Mouse (Mus musculus): ENCODE data around the gene Gm10097. TPM values are rescaled to one million over a fixed set of nuclear protein-coding genes. Genes with fewer than 3 reads are reported as not detected.

Gm10097 gene
- polyA plus RNA-seq, 1 experiment from 2014 or later: 0.30 TPM

GRCm38 (mm10) chr10:5070168-5070940 is 1.4 kb downstream of the Gm10097 start:
- H3K9ac ChIP-seq (ENCODE audit: low read length): no peak overlapping the region
- H3K36me3 ChIP-seq (ENCODE audit: control insufficient read depth, insufficient read depth, low read length): peaks cover 22% of the 10 kb centered on the region
- DNase-seq (ENCODE audit: low spot score): no peak
- H3K4me3 ChIP-seq (ENCODE audit: low read depth, low read length): no peak overlapping the region
- H3K27me3 ChIP-seq (replicated peaks; ENCODE audit: control insufficient read depth, insufficient read depth, low read length): no peaks in the 10 kb centered on the region
- H3K4me1 ChIP-seq (replicated peaks; ENCODE audit: control insufficient read depth, insufficient read depth, low read length): no peaks in the 10 kb centered on the region
- no peak overlapping the region for H3K4me2 ChIP-seq (ENCODE audit: low read length)
- ATAC-seq (replicated peaks; ENCODE audit: low FRiP score, low TSS enrichment, low read depth): no peak
- WGBS: 92% methylated on average over 11 of the region's 11 CpGs
- no peak overlapping the region for H3K27ac ChIP-seq (ENCODE audit: low read depth)
- no peaks in the 10 kb centered on the region for H3K9me3 ChIP-seq (ENCODE audit: control insufficient read depth, low read length)

DNA sequence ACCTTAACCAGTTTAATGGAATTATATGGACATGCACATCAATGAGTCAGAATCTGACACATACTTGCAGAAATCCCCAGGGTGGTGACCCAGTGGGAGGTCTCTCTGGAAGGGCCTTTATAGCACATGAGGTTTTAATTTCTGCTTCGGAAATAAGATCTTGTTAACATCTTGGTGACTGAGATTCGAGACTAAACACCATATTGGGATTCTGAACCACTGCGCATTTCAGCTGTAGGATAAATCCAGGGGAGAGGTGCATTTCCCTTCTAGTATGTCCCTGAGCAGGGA is 1.9 kb downstream of the Gm10097 start:
- Histone ChIP-seq H3K27me3 (replicated peaks; ENCODE audit: control insufficient read depth, insufficient read depth, low read length) (no peaks in the 10 kb centered on the region), H3K9me3 (ENCODE audit: control insufficient read depth, low read length) (no peaks in the 10 kb centered on the region), H3K27ac (ENCODE audit: low read depth) (no peak overlapping the region), H3K9ac (ENCODE audit: low read length) (no peak overlapping the region), H3K4me1 (replicated peaks; ENCODE audit: control insufficient read depth, insufficient read depth, low read length) (no peaks in the 10 kb centered on the region), H3K4me2 (ENCODE audit: low read length) (no peak overlapping the region), H3K36me3 (ENCODE audit: control insufficient read depth, insufficient read depth, low read length) (peaks cover 26% of the 10 kb centered on the region), H3K4me3 (ENCODE audit: low read depth, low read length) (no peak overlapping the region)
- whole genome bisulfite sequencing: 83% methylated on average over 3 of the region's 3 CpGs
- DNase-seq (ENCODE audit: low spot score) (no peak), ATAC-seq (replicated peaks; ENCODE audit: low FRiP score, low TSS enrichment, low read depth) (no peak)

DNA sequence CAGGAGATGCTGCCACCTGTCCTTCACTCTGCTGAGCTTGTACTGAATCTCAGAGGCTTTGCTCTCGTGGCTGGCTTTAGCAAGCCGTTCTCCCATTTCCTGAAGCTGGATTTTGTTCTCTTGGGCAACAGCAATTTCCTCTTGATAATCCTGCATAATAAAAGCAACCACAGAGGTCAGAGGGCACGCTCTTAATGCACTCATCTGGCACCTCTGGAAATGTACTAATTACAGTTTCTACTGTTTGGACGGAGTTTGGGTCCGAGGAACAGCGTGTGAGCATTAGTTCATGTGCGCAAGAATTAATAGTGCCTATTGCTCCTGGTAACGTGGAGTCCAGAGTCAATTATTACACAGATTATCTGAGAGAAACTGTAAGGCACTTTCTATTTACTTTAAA is 3.1 kb downstream of the Gm10097 start:
- 81% methylated on average over 8 of the region's 8 CpGs for WGBS
- Histone ChIP-seq H3K9ac (ENCODE audit: low read length) (no peak overlapping the region), H3K36me3 (ENCODE audit: control insufficient read depth, insufficient read depth, low read length) (peaks cover 26% of the 10 kb centered on the region), H3K27me3 (replicated peaks; ENCODE audit: control insufficient read depth, insufficient read depth, low read length) (no peaks in the 10 kb centered on the region), H3K4me1 (replicated peaks; ENCODE audit: control insufficient read depth, insufficient read depth, low read length) (no peaks in the 10 kb centered on the region), H3K4me2 (ENCODE audit: low read length) (no peak overlapping the region), H3K4me3 (ENCODE audit: low read depth, low read length) (no peak overlapping the region), H3K9me3 (ENCODE audit: control insufficient read depth, low read length) (no peaks in the 10 kb centered on the region), H3K27ac (ENCODE audit: low read depth) (no peak overlapping the region)
- ATAC-seq (replicated peaks; ENCODE audit: low FRiP score, low TSS enrichment, low read depth) (no peak), DNase-seq (ENCODE audit: low spot score) (no peak)

GRCm38 (mm10) chr10:5075724-5076123 is 6.7 kb downstream of the Gm10097 start:
- no peak overlapping the region for H3K9ac ChIP-seq (ENCODE audit: low read length)
- H3K4me1 ChIP-seq (replicated peaks; ENCODE audit: control insufficient read depth, insufficient read depth, low read length): 0 out of 2 replicates have a peak, but pooled peaks cover 3% of the 10 kb centered on the region
- H3K36me3 ChIP-seq (ENCODE audit: control insufficient read depth, insufficient read depth, low read length): peaks cover 21% of the 10 kb centered on the region
- no peak for DNase-seq (ENCODE audit: low spot score)
- no peaks in the 10 kb centered on the region for H3K9me3 ChIP-seq (ENCODE audit: control insufficient read depth, low read length)
- no peak overlapping the region for H3K27ac ChIP-seq (ENCODE audit: low read depth)
- H3K4me3 ChIP-seq (ENCODE audit: low read depth, low read length): no peak overlapping the region
- no peak overlapping the region for H3K4me2 ChIP-seq (ENCODE audit: low read length)
- H3K27me3 ChIP-seq (replicated peaks; ENCODE audit: control insufficient read depth, insufficient read depth, low read length): no peaks in the 10 kb centered on the region
- WGBS: 94% methylated on average over 7 of the region's 7 CpGs
- no peak for ATAC-seq (replicated peaks; ENCODE audit: low FRiP score, low TSS enrichment, low read depth)

DNA sequence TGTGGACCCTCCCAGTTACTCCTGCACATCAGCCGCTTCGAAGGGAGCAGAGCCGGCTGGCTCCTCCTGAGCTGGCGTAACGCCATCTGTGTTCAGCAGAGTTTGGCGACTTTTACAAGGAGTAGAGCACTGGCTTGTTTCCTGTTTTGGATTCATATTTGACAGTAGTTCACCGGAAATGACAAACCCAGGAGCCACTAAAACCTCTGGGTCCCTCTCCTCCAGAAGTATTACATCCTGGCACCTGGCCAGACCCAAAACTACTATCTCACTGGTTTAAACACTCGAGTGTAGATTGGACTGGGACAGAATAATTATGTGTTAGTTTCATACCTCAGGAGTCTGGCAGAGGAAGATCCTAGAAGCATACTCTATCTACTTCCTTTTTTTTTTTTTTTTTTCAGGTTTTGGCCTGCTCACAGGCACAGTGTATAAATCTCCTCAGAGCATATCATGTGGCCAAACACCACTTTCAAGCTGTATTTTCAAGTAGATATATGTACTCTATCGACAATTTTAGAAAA is 11.0 kb downstream of the Gm10097 start:
- H3K27me3 ChIP-seq (replicated peaks; ENCODE audit: control insufficient read depth, insufficient read depth, low read length): no peaks in the 10 kb centered on the region
- H3K4me1 ChIP-seq (replicated peaks; ENCODE audit: control insufficient read depth, insufficient read depth, low read length): 0 out of 2 replicates have a peak, but pooled peaks cover 3% of the 10 kb centered on the region
- H3K36me3 ChIP-seq (ENCODE audit: control insufficient read depth, insufficient read depth, low read length): peaks cover 6% of the 10 kb centered on the region
- DNase-seq (ENCODE audit: low spot score) (peak; percentile 53), ATAC-seq (replicated peaks; ENCODE audit: low FRiP score, low TSS enrichment, low read depth) (0 out of 2 replicates have a peak, but pooled peaks have one; percentile 50)
- H3K9me3 ChIP-seq (ENCODE audit: control insufficient read depth, low read length): no peaks in the 10 kb centered on the region
- H3K27ac ChIP-seq (ENCODE audit: low read depth): peak overlapping the region; percentile 1; the same call in 1 of the 2 replicates
- WGBS: 54% methylated on average over 9 of the region's 9 CpGs
- H3K4me3 ChIP-seq (ENCODE audit: low read depth, low read length): no peak overlapping the region
- no peak overlapping the region for H3K9ac ChIP-seq (ENCODE audit: low read length)
- no peak overlapping the region for H3K4me2 ChIP-seq (ENCODE audit: low read length)

GRCm38 (mm10) chr10:5083716-5084115 is 14.7 kb downstream of the Gm10097 start:
- WGBS: 86% methylated on average over 6 of the region's 6 CpGs
- Histone ChIP-seq H3K9me3 (ENCODE audit: control insufficient read depth, low read length) (no peaks in the 10 kb centered on the region), H3K9ac (ENCODE audit: low read length) (no peak overlapping the region), H3K27ac (ENCODE audit: low read depth) (no peak overlapping the region), H3K27me3 (replicated peaks; ENCODE audit: control insufficient read depth, insufficient read depth, low read length) (no peaks in the 10 kb centered on the region), H3K4me1 (replicated peaks; ENCODE audit: control insufficient read depth, insufficient read depth, low read length) (0 out of 2 replicates have a peak, but pooled peaks cover 3% of the 10 kb centered on the region), H3K4me3 (ENCODE audit: low read depth, low read length) (no peak overlapping the region), H3K4me2 (ENCODE audit: low read length) (no peak overlapping the region), H3K36me3 (ENCODE audit: control insufficient read depth, insufficient read depth, low read length) (peaks cover 8% of the 10 kb centered on the region)
- ATAC-seq (replicated peaks; ENCODE audit: low FRiP score, low TSS enrichment, low read depth) (no peak), DNase-seq (ENCODE audit: low spot score) (no peak)

GRCm38 (mm10) chr10:5085792-5086191 is 16.8 kb downstream of the Gm10097 start:
- H3K27ac ChIP-seq (ENCODE audit: low read depth): no peak overlapping the region
- WGBS: 81% methylated on average over 5 of the region's 5 CpGs
- H3K4me2 ChIP-seq (ENCODE audit: low read length): no peak overlapping the region
- no peak for ATAC-seq (replicated peaks; ENCODE audit: low FRiP score, low TSS enrichment, low read depth)
- no peaks in the 10 kb centered on the region for H3K27me3 ChIP-seq (replicated peaks; ENCODE audit: control insufficient read depth, insufficient read depth, low read length)
- H3K9ac ChIP-seq (ENCODE audit: low read length): no peak overlapping the region
- no peaks in the 10 kb centered on the region for H3K4me1 ChIP-seq (replicated peaks; ENCODE audit: control insufficient read depth, insufficient read depth, low read length)
- no peak overlapping the region for H3K4me3 ChIP-seq (ENCODE audit: low read depth, low read length)
- DNase-seq (ENCODE audit: low spot score): no peak
- H3K36me3 ChIP-seq (ENCODE audit: control insufficient read depth, insufficient read depth, low read length): peaks cover 8% of the 10 kb centered on the region
- H3K9me3 ChIP-seq (ENCODE audit: control insufficient read depth, low read length): no peaks in the 10 kb centered on the region

DNA sequence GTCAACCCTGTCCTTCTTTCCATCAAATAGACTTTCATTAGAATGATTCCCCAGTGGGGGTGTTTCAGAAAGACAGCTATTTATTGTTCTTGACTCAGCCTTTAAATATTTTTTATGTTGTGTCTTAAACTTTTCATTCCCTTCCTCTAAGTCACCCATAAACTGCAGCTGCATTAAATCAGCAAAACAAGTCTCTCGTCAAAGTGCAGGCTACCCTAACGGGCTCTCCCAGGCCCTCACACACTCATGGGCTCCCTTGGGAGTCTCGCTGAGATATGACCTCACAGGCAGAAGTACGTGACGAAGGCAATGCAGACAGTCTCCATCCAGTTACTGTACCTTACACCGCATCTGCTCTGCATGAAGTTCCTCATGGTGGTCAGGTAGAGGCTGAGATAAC is 17.3 kb downstream of the Gm10097 start:
- H3K4me3 ChIP-seq (ENCODE audit: low read depth, low read length): no peak overlapping the region
- no peaks in the 10 kb centered on the region for H3K9me3 ChIP-seq (ENCODE audit: control insufficient read depth, low read length)
- peaks cover 8% of the 10 kb centered on the region for H3K36me3 ChIP-seq (ENCODE audit: control insufficient read depth, insufficient read depth, low read length)
- 84% methylated on average over 6 of the region's 6 CpGs for WGBS
- H3K4me1 ChIP-seq (replicated peaks; ENCODE audit: control insufficient read depth, insufficient read depth, low read length): no peaks in the 10 kb centered on the region
- DNase-seq (ENCODE audit: low spot score): no peak
- H3K9ac ChIP-seq (ENCODE audit: low read length): no peak overlapping the region
- H3K27me3 ChIP-seq (replicated peaks; ENCODE audit: control insufficient read depth, insufficient read depth, low read length): no peaks in the 10 kb centered on the region
- ATAC-seq (replicated peaks; ENCODE audit: low FRiP score, low TSS enrichment, low read depth): no peak
- no peak overlapping the region for H3K4me2 ChIP-seq (ENCODE audit: low read length)
- no peak overlapping the region for H3K27ac ChIP-seq (ENCODE audit: low read depth)

DNA sequence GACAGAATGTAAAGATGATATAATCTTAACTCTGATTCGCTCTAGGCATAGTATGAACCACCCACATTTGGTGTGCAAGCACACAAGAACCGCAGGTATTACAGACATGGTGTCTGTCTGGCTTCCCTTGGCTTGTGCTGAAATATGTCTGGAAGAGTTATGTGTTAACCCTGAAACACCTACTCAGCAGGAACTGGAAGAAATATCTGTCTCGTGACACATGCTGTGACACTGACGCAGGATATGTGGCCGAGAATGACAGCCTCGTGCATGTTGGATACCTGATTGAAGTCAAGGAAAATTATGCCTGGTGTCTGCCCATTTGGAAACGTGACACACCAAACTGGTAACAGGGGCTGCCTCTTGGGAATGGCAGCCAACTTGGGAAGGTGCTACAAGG is 18.3 kb downstream of the Gm10097 start:
- Histone ChIP-seq H3K36me3 (ENCODE audit: control insufficient read depth, insufficient read depth, low read length) (peaks cover 8% of the 10 kb centered on the region), H3K9me3 (ENCODE audit: control insufficient read depth, low read length) (no peaks in the 10 kb centered on the region), H3K4me2 (ENCODE audit: low read length) (no peak overlapping the region), H3K9ac (ENCODE audit: low read length) (no peak overlapping the region), H3K4me3 (ENCODE audit: low read depth, low read length) (no peak overlapping the region), H3K27me3 (replicated peaks; ENCODE audit: control insufficient read depth, insufficient read depth, low read length) (no peaks in the 10 kb centered on the region), H3K27ac (ENCODE audit: low read depth) (no peak overlapping the region), H3K4me1 (replicated peaks; ENCODE audit: control insufficient read depth, insufficient read depth, low read length) (no peaks in the 10 kb centered on the region)
- no peak for ATAC-seq (replicated peaks; ENCODE audit: low FRiP score, low TSS enrichment, low read depth)
- 85% methylated on average over 7 of the region's 7 CpGs for WGBS
- DNase-seq (ENCODE audit: low spot score): no peak

All from intestine, embryonic 14.5 days (tissue).